Mouse (Mus musculus) C2C12 (cell line): ENCODE measurements around the gene Pitx2.

ENCODE experiments used
- CTCF ChIP-seq: IDR thresholded peaks from one replicate; pipeline ENCODE4 v1.5.1; 2011; ENCODE audit not compliant: control insufficient read depth, insufficient read depth, insufficient read length
- MAX ChIP-seq: IDR thresholded peaks from one replicate; pipeline ENCODE4 v1.6.1; 2011; ENCODE audit warnings: mild to moderate bottlenecking, control low read depth
- USF1 ChIP-seq: IDR thresholded peaks from one replicate; pipeline ENCODE4 v1.6.1; 2011; ENCODE audit warnings: low read depth, mild to moderate bottlenecking, control low read depth, moderate library complexity

GRCm38 (mm10) chr3:129206776-129207175 is 7.1 kb downstream of the Pitx2 start:
- TF ChIP-seq USF1 (no peak), CTCF (no peak), MAX (no peak)
